Mouse (Mus musculus): ENCODE results near the gene Syne2. TPM values are rescaled to one million over a fixed set of nuclear protein-coding genes. Genes with fewer than 3 reads are reported as not detected.

Syne2 gene
- polyA plus RNA-seq, 1 experiment from 2014 or later, result 42.1 TPM

- Histone ChIP-seq H3K9ac (ENCODE audit: low read length) (0 out of 2 replicates have a peak overlapping the region, but pooled peaks have one; percentile 14), H3K4me1 (ENCODE audit: control insufficient read depth, insufficient read depth, low read length) (peaks cover 20% of the 10 kb centered on the region), H3K9me3 (replicated peaks; ENCODE audit: control insufficient read depth, low read length) (no peaks in the 10 kb centered on the region), H3K36me3 (ENCODE audit: control insufficient read depth, insufficient read depth, low read length) (no peaks in the 10 kb centered on the region), H3K4me2 (ENCODE audit: low read depth, low read length) (no peak overlapping the region; the same call in 1 of the 2 replicates), H3K27ac (ENCODE audit: low read length) (no peak overlapping the region; the same call in 1 of the 2 replicates), H3K27me3 (ENCODE audit: control insufficient read depth, insufficient read depth, low read length) (no peaks in the 10 kb centered on the region), H3K4me3 (replicated peaks; ENCODE audit: low read length) (no peak overlapping the region)
- no peak for ATAC-seq (ENCODE audit: insufficient read depth, low FRiP score)
- WGBS, result 20% methylated on average over 11 of the region's 11 CpGs
Measured at GRCm38 (mm10) chr12:75836524-75836962, 18.6 kb downstream of the Syne2 start.

- Histone ChIP-seq H3K4me1 (ENCODE audit: control insufficient read depth, insufficient read depth, low read length) (peaks cover 20% of the 10 kb centered on the region), H3K4me3 (replicated peaks; ENCODE audit: low read length) (no peak overlapping the region), H3K36me3 (ENCODE audit: control insufficient read depth, insufficient read depth, low read length) (no peaks in the 10 kb centered on the region), H3K9ac (ENCODE audit: low read length) (no peak overlapping the region), H3K4me2 (ENCODE audit: low read depth, low read length) (no peak overlapping the region), H3K27ac (ENCODE audit: low read length) (no peak overlapping the region), H3K9me3 (replicated peaks; ENCODE audit: control insufficient read depth, low read length) (no peaks in the 10 kb centered on the region), H3K27me3 (ENCODE audit: control insufficient read depth, insufficient read depth, low read length) (no peaks in the 10 kb centered on the region)
- WGBS, result 86% methylated on average over 4 of the region's 4 CpGs
- no peak for ATAC-seq (ENCODE audit: insufficient read depth, low FRiP score)
Measured at GRCm38 (mm10) chr12:75837462-75837861, 19.5 kb downstream of the Syne2 start.

GRCm38 (mm10) chr12:75839083-75839736 is 21.3 kb downstream of the Syne2 start:
- no peak overlapping the region for H3K4me3 ChIP-seq (replicated peaks; ENCODE audit: low read length)
- no peak overlapping the region for H3K4me2 ChIP-seq (ENCODE audit: low read depth, low read length)
- H3K9me3 ChIP-seq (replicated peaks; ENCODE audit: control insufficient read depth, low read length), result no peaks in the 10 kb centered on the region
- H3K36me3 ChIP-seq (ENCODE audit: control insufficient read depth, insufficient read depth, low read length), result no peaks in the 10 kb centered on the region
- no peak overlapping the region for H3K9ac ChIP-seq (ENCODE audit: low read length)
- peaks cover 14% of the 10 kb centered on the region; the same call in 1 of the 2 replicates for H3K4me1 ChIP-seq (ENCODE audit: control insufficient read depth, insufficient read depth, low read length)
- no peak for ATAC-seq (ENCODE audit: insufficient read depth, low FRiP score)
- H3K27me3 ChIP-seq (ENCODE audit: control insufficient read depth, insufficient read depth, low read length), result no peaks in the 10 kb centered on the region
- no peak overlapping the region for H3K27ac ChIP-seq (ENCODE audit: low read length)
- WGBS, result 68% methylated on average over 11 of the region's 11 CpGs

GRCm38 (mm10) chr12:75841183-75841582 is 23.2 kb downstream of the Syne2 start:
- H3K9ac ChIP-seq (ENCODE audit: low read length), result no peak overlapping the region
- no peaks in the 10 kb centered on the region for H3K27me3 ChIP-seq (ENCODE audit: control insufficient read depth, insufficient read depth, low read length)
- H3K4me2 ChIP-seq (ENCODE audit: low read depth, low read length), result no peak overlapping the region
- ATAC-seq (ENCODE audit: insufficient read depth, low FRiP score), result no peak
- no peaks in the 10 kb centered on the region for H3K9me3 ChIP-seq (replicated peaks; ENCODE audit: control insufficient read depth, low read length)
- peaks cover 11% of the 10 kb centered on the region; the same call in 1 of the 2 replicates for H3K4me1 ChIP-seq (ENCODE audit: control insufficient read depth, insufficient read depth, low read length)
- no peak overlapping the region for H3K4me3 ChIP-seq (replicated peaks; ENCODE audit: low read length)
- WGBS, result 65% methylated on average over 7 of the region's 7 CpGs
- no peaks in the 10 kb centered on the region for H3K36me3 ChIP-seq (ENCODE audit: control insufficient read depth, insufficient read depth, low read length)
- H3K27ac ChIP-seq (ENCODE audit: low read length), result no peak overlapping the region

- Histone ChIP-seq H3K4me1 (ENCODE audit: control insufficient read depth, insufficient read depth, low read length) (0 out of 2 replicates have a peak, but pooled peaks cover 3% of the 10 kb centered on the region), H3K9ac (ENCODE audit: low read length) (no peak overlapping the region), H3K4me3 (replicated peaks; ENCODE audit: low read length) (no peak overlapping the region), H3K36me3 (ENCODE audit: control insufficient read depth, insufficient read depth, low read length) (no peaks in the 10 kb centered on the region), H3K4me2 (ENCODE audit: low read depth, low read length) (no peak overlapping the region), H3K9me3 (replicated peaks; ENCODE audit: control insufficient read depth, low read length) (no peaks in the 10 kb centered on the region), H3K27me3 (ENCODE audit: control insufficient read depth, insufficient read depth, low read length) (no peaks in the 10 kb centered on the region), H3K27ac (ENCODE audit: low read length) (no peak overlapping the region)
- WGBS, result 70% methylated on average over 4 of the region's 4 CpGs
- no peak for ATAC-seq (ENCODE audit: insufficient read depth, low FRiP score)
Measured at GRCm38 (mm10) chr12:75844311-75844710, 26.4 kb downstream of the Syne2 start.

GRCm38 (mm10) chr12:75845070-75845469 is 27.1 kb downstream of the Syne2 start:
- no peaks in the 10 kb centered on the region for H3K27me3 ChIP-seq (ENCODE audit: control insufficient read depth, insufficient read depth, low read length)
- ATAC-seq (ENCODE audit: insufficient read depth, low FRiP score), result no peak
- no peak overlapping the region for H3K4me3 ChIP-seq (replicated peaks; ENCODE audit: low read length)
- H3K9ac ChIP-seq (ENCODE audit: low read length), result no peak overlapping the region
- no peaks in the 10 kb centered on the region for H3K9me3 ChIP-seq (replicated peaks; ENCODE audit: control insufficient read depth, low read length)
- 0 out of 2 replicates have a peak, but pooled peaks cover 3% of the 10 kb centered on the region for H3K4me1 ChIP-seq (ENCODE audit: control insufficient read depth, insufficient read depth, low read length)
- no peak overlapping the region for H3K4me2 ChIP-seq (ENCODE audit: low read depth, low read length)
- 29% methylated on average over 9 of the region's 9 CpGs for WGBS
- no peak overlapping the region for H3K27ac ChIP-seq (ENCODE audit: low read length)
- no peaks in the 10 kb centered on the region for H3K36me3 ChIP-seq (ENCODE audit: control insufficient read depth, insufficient read depth, low read length)

GRCm38 (mm10) chr12:75846513-75846912 is 28.6 kb downstream of the Syne2 start:
- ATAC-seq (ENCODE audit: insufficient read depth, low FRiP score), result no peak
- Histone ChIP-seq H3K4me2 (ENCODE audit: low read depth, low read length) (no peak overlapping the region), H3K4me3 (replicated peaks; ENCODE audit: low read length) (no peak overlapping the region), H3K36me3 (ENCODE audit: control insufficient read depth, insufficient read depth, low read length) (no peaks in the 10 kb centered on the region), H3K27ac (ENCODE audit: low read length) (no peak overlapping the region), H3K27me3 (ENCODE audit: control insufficient read depth, insufficient read depth, low read length) (no peaks in the 10 kb centered on the region), H3K9me3 (replicated peaks; ENCODE audit: control insufficient read depth, low read length) (no peaks in the 10 kb centered on the region), H3K9ac (ENCODE audit: low read length) (no peak overlapping the region), H3K4me1 (ENCODE audit: control insufficient read depth, insufficient read depth, low read length) (0 out of 2 replicates have a peak, but pooled peaks cover 3% of the 10 kb centered on the region)
- 82% methylated on average over 12 of the region's 12 CpGs for WGBS

GRCm38 (mm10) chr12:75850205-75850604 is 32.3 kb downstream of the Syne2 start:
- no peak overlapping the region for H3K9ac ChIP-seq (ENCODE audit: low read length)
- H3K27me3 ChIP-seq (ENCODE audit: control insufficient read depth, insufficient read depth, low read length), result no peaks in the 10 kb centered on the region
- no peaks in the 10 kb centered on the region for H3K9me3 ChIP-seq (replicated peaks; ENCODE audit: control insufficient read depth, low read length)
- H3K36me3 ChIP-seq (ENCODE audit: control insufficient read depth, insufficient read depth, low read length), result no peaks in the 10 kb centered on the region
- peaks cover 25% of the 10 kb centered on the region for H3K4me1 ChIP-seq (ENCODE audit: control insufficient read depth, insufficient read depth, low read length)
- no peak overlapping the region for H3K27ac ChIP-seq (ENCODE audit: low read length)
- H3K4me2 ChIP-seq (ENCODE audit: low read depth, low read length), result no peak overlapping the region
- whole genome bisulfite sequencing, result 56% methylated on average over 3 of the region's 3 CpGs
- no peak overlapping the region for H3K4me3 ChIP-seq (replicated peaks; ENCODE audit: low read length)
- no peak for ATAC-seq (ENCODE audit: insufficient read depth, low FRiP score)

- no peaks in the 10 kb centered on the region for H3K27me3 ChIP-seq (ENCODE audit: control insufficient read depth, insufficient read depth, low read length)
- H3K9me3 ChIP-seq (replicated peaks; ENCODE audit: control insufficient read depth, low read length), result no peaks in the 10 kb centered on the region
- no peak for ATAC-seq (ENCODE audit: insufficient read depth, low FRiP score)
- 74% methylated on average over 8 of the region's 8 CpGs for WGBS
- H3K4me3 ChIP-seq (replicated peaks; ENCODE audit: low read length), result no peak overlapping the region
- no peak overlapping the region for H3K9ac ChIP-seq (ENCODE audit: low read length)
- no peaks in the 10 kb centered on the region for H3K36me3 ChIP-seq (ENCODE audit: control insufficient read depth, insufficient read depth, low read length)
- H3K4me1 ChIP-seq (ENCODE audit: control insufficient read depth, insufficient read depth, low read length), result peaks cover 27% of the 10 kb centered on the region
- H3K27ac ChIP-seq (ENCODE audit: low read length), result no peak overlapping the region
- H3K4me2 ChIP-seq (ENCODE audit: low read depth, low read length), result no peak overlapping the region
Measured at GRCm38 (mm10) chr12:75851481-75851880, 33.5 kb downstream of the Syne2 start.
